Comparison of ENCODE assay signal across 26 mouse cellular contexts in the genomic region with DNA sequence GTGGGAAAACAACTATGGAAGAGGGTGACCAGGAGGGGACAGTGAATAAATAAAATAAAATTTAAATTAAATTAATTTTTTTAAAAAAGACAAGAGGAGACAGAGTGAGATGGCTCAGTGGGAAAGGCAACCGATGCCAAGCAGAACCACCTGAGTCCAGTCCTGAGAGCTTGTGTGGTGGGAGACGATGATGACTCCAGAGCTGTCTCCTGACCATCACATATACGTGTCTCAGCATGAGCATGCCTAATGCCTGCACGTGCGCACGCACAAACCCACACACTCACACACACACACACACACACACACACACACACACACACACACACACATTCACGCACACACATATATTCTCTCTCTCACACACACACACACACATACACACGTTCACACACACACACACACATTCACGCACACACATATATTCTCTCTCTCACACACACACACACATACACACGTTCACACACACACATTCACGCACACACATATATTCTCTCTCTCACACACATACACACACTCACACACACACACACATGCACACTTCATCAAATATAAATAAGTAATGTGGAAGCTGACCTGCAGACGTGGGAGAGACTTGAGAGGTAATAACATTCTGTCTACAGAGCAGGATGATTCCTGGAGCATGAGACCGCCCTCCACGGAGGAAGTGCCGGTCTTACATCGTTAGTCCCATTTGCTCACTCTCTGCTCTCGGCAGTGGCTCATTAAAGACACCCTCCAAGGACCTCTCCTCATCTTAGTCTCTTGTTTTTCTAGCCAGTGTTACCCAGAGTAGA.
DNase-seq lines count a peak whose midpoint lies in the region; ATAC-seq and TF ChIP-seq lines count a peak whose summit lies in the region.
"Had no signal": no experiment of that assay in that cellular context is flagged by ENCODE, and none has a peak within 500 bp of the region (broad histone marks: within the 10 kb centered on the region; RNA-seq: fewer than 3 reads in every experiment).

No protein-coding gene starts in this region.

- no peak overlapping the region for H3K9ac ChIP-seq in forebrain, embryonic 14.5 days (ENCODE audit: low read length)
- H3K9ac ChIP-seq in forebrain, embryonic 15.5 days (replicated peaks): no peak overlapping the region
- H3K9ac ChIP-seq in kidney, postnatal 0 days (ENCODE audit: low read depth, low read length): no peak overlapping the region
- H3K9ac ChIP-seq in midbrain, embryonic 16.5 days (ENCODE audit: low read depth, low read length): no peak overlapping the region
- H3K9ac ChIP-seq: embryonic facial prominence, embryonic 13.5 days; heart, embryonic 12.5 days; kidney, embryonic 15.5 days; limb, embryonic 13.5 days; liver, embryonic 12.5 days had no signal

- ATAC-seq in forebrain, embryonic 14.5 days: 0 out of 2 replicates have a peak, but pooled peaks have one; percentile 29
- ATAC-seq in forebrain, embryonic 15.5 days (replicated peaks): no peak
- peak; percentile 63 for ATAC-seq in kidney, postnatal 0 days (replicated peaks; ENCODE audit: low FRiP score, low read depth)
- peak; percentile 66; the same call in 1 of the 2 replicates for ATAC-seq in midbrain, embryonic 16.5 days
- ATAC-seq: CD4-positive, CD25-positive, alpha-beta regulatory T cell, adult 4 months; intestine, postnatal 0 days; liver, embryonic 12.5 days had no signal

- no peak for TF ChIP-seq POLR2A in brain, embryonic 14.5 days (IDR thresholded peaks at IDR 0.05; ENCODE audit: borderline replicate concordance, extremely low read depth, insufficient read depth, insufficient read length, poor library complexity, severe bottlenecking)

- H3K4me2 ChIP-seq in forebrain, embryonic 14.5 days (ENCODE audit: low read length): no peak overlapping the region
- no peak overlapping the region for H3K4me2 ChIP-seq in forebrain, embryonic 15.5 days (replicated peaks)
- no peak overlapping the region for H3K4me2 ChIP-seq in kidney, postnatal 0 days (ENCODE audit: low read length)
- no peak overlapping the region for H3K4me2 ChIP-seq in midbrain, embryonic 16.5 days (ENCODE audit: low read length)
- H3K4me2 ChIP-seq: embryonic facial prominence, embryonic 13.5 days; heart, embryonic 12.5 days; kidney, embryonic 15.5 days; limb, embryonic 13.5 days; liver, embryonic 12.5 days had no signal

- 75% methylated on average over 17 of the region's 17 CpGs for WGBS in forebrain, embryonic 14.5 days
- 78% methylated on average over 17 of the region's 17 CpGs for WGBS in forebrain, embryonic 15.5 days
- 63% methylated on average over 17 of the region's 17 CpGs for WGBS in kidney, postnatal 0 days
- 69% methylated on average over 16 of the region's 17 CpGs for WGBS in midbrain, embryonic 16.5 days

- no peak for DNase-seq in forebrain, embryonic 14.5 days (ENCODE audit: low spot score)
- DNase-seq in kidney, postnatal 0 days (ENCODE audit: low spot score): peak; percentile 40
- no peak for DNase-seq in kidney, adult 8-10 months
- peak; percentile 66 for DNase-seq in brain, embryonic 14.5 days (ENCODE audit: low read depth)
- no peak for DNase-seq in c-Kit-positive CD71-positive TER-119-positive erythroid progenitor cells, embryonic 14.5 days (ENCODE audit: low spot score)
- DNase-seq: adrenal gland, postnatal 14 days; cerebellum, adult 11 months; cerebellum, adult 9-11 months; gastrocnemius, postnatal 25 days; heart, adult 18-20 months; heart, postnatal 10 days; kidney, postnatal 4 days; lung, adult 18-20 months; lung, postnatal 10 days; thymus, adult 18-20 months; thymus, postnatal 4 days had no signal

- TF ChIP-seq CTCF in kidney, postnatal 0 days (IDR thresholded peaks at IDR 0.05; ENCODE audit: low read depth): no peak
- TF ChIP-seq CTCF in brain, embryonic 14.5 days (IDR thresholded peaks at IDR 0.05; ENCODE audit: borderline replicate concordance, extremely low read depth, insufficient read depth, insufficient read length): no peak

- no peaks in the 10 kb centered on the region for H3K4me1 ChIP-seq in forebrain, embryonic 14.5 days (ENCODE audit: control insufficient read depth, insufficient read depth, low read length)
- H3K4me1 ChIP-seq in forebrain, embryonic 15.5 days: no peaks in the 10 kb centered on the region
- no peaks in the 10 kb centered on the region for H3K4me1 ChIP-seq in kidney, postnatal 0 days (replicated peaks; ENCODE audit: insufficient read depth, low read length)
- H3K4me1 ChIP-seq in midbrain, embryonic 16.5 days (ENCODE audit: control insufficient read depth, insufficient read depth, low read length): peaks cover 4% of the 10 kb centered on the region; the same call in 1 of the 2 replicates
- H3K4me1 ChIP-seq: embryonic facial prominence, embryonic 13.5 days; heart, embryonic 12.5 days; kidney, embryonic 15.5 days; limb, embryonic 13.5 days; liver, embryonic 12.5 days had no signal

- H3K36me3 ChIP-seq in forebrain, embryonic 14.5 days (ENCODE audit: control insufficient read depth, insufficient read depth, low read length): no peaks in the 10 kb centered on the region
- H3K36me3 ChIP-seq in forebrain, embryonic 15.5 days: no peaks in the 10 kb centered on the region
- no peaks in the 10 kb centered on the region for H3K36me3 ChIP-seq in kidney, postnatal 0 days (ENCODE audit: insufficient read depth, low read length)
- no peaks in the 10 kb centered on the region for H3K36me3 ChIP-seq in midbrain, embryonic 16.5 days (ENCODE audit: control insufficient read depth, insufficient read depth, low read length)
- H3K36me3 ChIP-seq: embryonic facial prominence, embryonic 13.5 days; heart, embryonic 12.5 days; kidney, embryonic 15.5 days; limb, embryonic 13.5 days; liver, embryonic 12.5 days had no signal

- H3K4me3 ChIP-seq in forebrain, embryonic 14.5 days (ENCODE audit: low read depth, low read length): no peak overlapping the region
- H3K4me3 ChIP-seq in forebrain, embryonic 15.5 days: no peak overlapping the region
- no peak overlapping the region for H3K4me3 ChIP-seq in kidney, postnatal 0 days (replicated peaks; ENCODE audit: low read depth, low read length)
- no peak overlapping the region for H3K4me3 ChIP-seq in midbrain, embryonic 16.5 days (ENCODE audit: low read depth, low read length)
- H3K4me3 ChIP-seq: embryonic facial prominence, embryonic 13.5 days; erythroblast, embryonic 14.5 days; heart, embryonic 12.5 days; kidney, embryonic 15.5 days; limb, embryonic 13.5 days; liver, embryonic 12.5 days had no signal

- H3K27ac ChIP-seq in forebrain, embryonic 14.5 days (ENCODE audit: low read depth, low read length): no peak overlapping the region
- no peak overlapping the region for H3K27ac ChIP-seq in forebrain, embryonic 15.5 days (replicated peaks)
- no peak overlapping the region for H3K27ac ChIP-seq in kidney, postnatal 0 days
- no peak overlapping the region for H3K27ac ChIP-seq in midbrain, embryonic 16.5 days (ENCODE audit: low read length)
- H3K27ac ChIP-seq: embryonic facial prominence, embryonic 13.5 days; kidney, embryonic 15.5 days; limb, embryonic 13.5 days; liver, embryonic 12.5 days had no signal

- no peaks in the 10 kb centered on the region for H3K27me3 ChIP-seq in forebrain, embryonic 14.5 days (replicated peaks; ENCODE audit: control insufficient read depth, insufficient read depth, low read length)
- H3K27me3 ChIP-seq in forebrain, embryonic 15.5 days: no peaks in the 10 kb centered on the region
- no peaks in the 10 kb centered on the region for H3K27me3 ChIP-seq in kidney, postnatal 0 days (ENCODE audit: insufficient read depth, low read length)
- H3K27me3 ChIP-seq in midbrain, embryonic 16.5 days (ENCODE audit: control insufficient read depth, insufficient read depth, low read depth, low read length): no peaks in the 10 kb centered on the region
- H3K27me3 ChIP-seq: embryonic facial prominence, embryonic 13.5 days; heart, embryonic 12.5 days; kidney, embryonic 15.5 days; limb, embryonic 13.5 days; liver, embryonic 12.5 days had no signal

- H3K9me3 ChIP-seq in forebrain, embryonic 14.5 days (replicated peaks; ENCODE audit: control insufficient read depth, low read length): no peaks in the 10 kb centered on the region
- H3K9me3 ChIP-seq in forebrain, embryonic 15.5 days: no peaks in the 10 kb centered on the region
- H3K9me3 ChIP-seq in kidney, postnatal 0 days (replicated peaks; ENCODE audit: low read length): no peaks in the 10 kb centered on the region
- no peaks in the 10 kb centered on the region for H3K9me3 ChIP-seq in midbrain, embryonic 16.5 days (replicated peaks; ENCODE audit: control insufficient read depth, low read length, poor library complexity, severe bottlenecking)
- H3K9me3 ChIP-seq: embryonic facial prominence, embryonic 13.5 days; heart, embryonic 12.5 days; kidney, embryonic 15.5 days; limb, embryonic 13.5 days; liver, embryonic 12.5 days had no signal

Comparison
In these comparisons a context has a peak if more than half of its experiments do, and no peak if none do; other contexts are left out.
1. DNase-seq: peak in kidney, postnatal 0 days (single experiment) and brain, embryonic 14.5 days (single experiment); none in forebrain, embryonic 14.5 days (single experiment), kidney, adult 8-10 months (0 of 2) and c-Kit-positive CD71-positive TER-119-positive erythroid progenitor cells, embryonic 14.5 days (single experiment).